Mouse (Mus musculus) embryonic fibroblast, embryonic 13.5 days (primary cell): ENCODE results near the gene Ank3. TPM values are rescaled to one million over a fixed set of nuclear protein-coding genes. Genes with fewer than 3 reads are reported as not detected.

Experiments used
- H3K27ac ChIP-seq: 2 replicates; pipeline ENCODE4 v1.5.1; 2012; ENCODE audit warnings: low read length, control low read depth, inconsistent platforms; ENCODE audit not compliant: insufficient read depth
- H3K4me1 ChIP-seq: 2 replicates; pipeline ENCODE4 v1.6.1; 2011; ENCODE audit warnings: low read length; ENCODE audit not compliant: control insufficient read depth, insufficient read depth
- H3K4me3 ChIP-seq: 2 replicates; pipeline ENCODE4 v1.5.1; 2011; ENCODE audit warnings: mild to moderate bottlenecking, control low read depth, low read length; ENCODE audit not compliant: insufficient read depth
- CTCF ChIP-seq: IDR thresholded peaks from 2 replicates; pipeline ENCODE4 v1.5.1; 2011; ENCODE audit warnings: mild to moderate bottlenecking, control low read depth, low read length, moderate library complexity, borderline replicate concordance; ENCODE audit not compliant: insufficient read depth
- POLR2A ChIP-seq: IDR thresholded peaks from 2 replicates; pipeline ENCODE4 v1.6.1; 2011; ENCODE audit warnings: low read depth, mild to moderate bottlenecking, control low read depth, low read length, moderate library complexity
- polyA plus RNA-seq: library from polyadenylated mRNA; stranded (reverse); fragments of >200 nt; gene quantifications from 2 replicates; pipeline ENCODE4 v1.2.4, GENCODE M21; 2011; ENCODE audit warnings: low read depth; ENCODE audit not compliant: missing spikeins, insufficient read length

The Ank3 gene
- polyA plus RNA-seq, 1 experiment = 21.6 TPM

GRCm38 (mm10) chr10:69888399-69888798 is 489.8 kb downstream of the Ank3 start:
- H3K27ac ChIP-seq = no peak overlapping the region
- H3K4me1 ChIP-seq = no peaks in the 10 kb centered on the region
- TF ChIP-seq CTCF (no peak), POLR2A (no peak; the same call in 1 of the 2 replicates)
- H3K4me3 ChIP-seq = no peak overlapping the region

DNA sequence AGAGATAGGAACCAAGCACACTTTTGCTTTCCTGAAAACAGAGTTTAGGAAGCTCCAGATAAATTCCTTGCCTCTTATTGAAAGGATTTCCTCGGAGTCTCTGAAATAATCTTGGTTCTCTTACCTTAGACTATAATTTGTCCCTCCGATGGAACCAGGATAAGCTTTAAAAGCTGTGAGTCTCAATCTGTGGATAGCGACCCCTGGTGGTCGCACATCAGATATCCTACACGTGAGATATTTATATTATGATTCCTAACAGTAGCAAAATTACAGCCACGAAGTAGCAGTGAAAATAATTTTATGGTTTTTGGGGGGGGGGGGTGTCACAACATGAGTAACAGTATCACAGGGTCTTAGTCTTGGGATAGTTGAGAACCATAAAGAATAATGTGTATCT is 491.2 kb downstream of the Ank3 start:
- Histone ChIP-seq H3K4me1 (no peaks in the 10 kb centered on the region), H3K27ac (no peak overlapping the region), H3K4me3 (no peak overlapping the region)
- TF ChIP-seq CTCF = no peak
- TF ChIP-seq POLR2A = no peak

- Histone ChIP-seq H3K4me1 (no peaks in the 10 kb centered on the region), H3K4me3 (no peak overlapping the region), H3K27ac (no peak overlapping the region)
- no peak for TF ChIP-seq POLR2A
- no peak for TF ChIP-seq CTCF
Measured at GRCm38 (mm10) chr10:69890389-69890985, 491.9 kb downstream of the Ank3 start.

- no peaks in the 10 kb centered on the region for H3K4me1 ChIP-seq
- H3K27ac ChIP-seq = no peak overlapping the region
- no peak overlapping the region for H3K4me3 ChIP-seq
- TF ChIP-seq POLR2A = no peak
Measured at GRCm38 (mm10) chr10:69892162-69892561, 493.6 kb downstream of the Ank3 start.

DNA sequence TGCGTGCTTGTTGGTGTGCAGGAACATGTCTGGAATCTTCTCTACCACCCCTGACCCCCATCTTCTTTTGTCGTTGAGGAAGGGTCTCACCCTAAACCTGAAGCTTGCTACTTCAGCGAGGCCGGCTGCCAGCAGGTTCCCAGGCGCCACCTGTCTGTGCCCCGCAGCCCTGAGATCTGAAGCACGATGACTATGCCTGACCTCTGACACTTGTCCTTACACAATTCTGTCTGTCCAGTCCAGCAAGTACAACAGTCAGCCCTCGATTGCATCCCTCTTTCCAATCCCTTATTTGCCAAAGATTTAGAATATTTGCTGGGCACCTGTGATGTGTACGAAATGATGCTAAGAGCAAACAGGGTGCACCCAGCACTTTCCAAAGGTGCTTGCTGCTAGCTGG is 497.0 kb downstream of the Ank3 start:
- TF ChIP-seq CTCF (no peak), POLR2A (no peak)
- Histone ChIP-seq H3K4me1 (no peaks in the 10 kb centered on the region), H3K27ac (no peak overlapping the region), H3K4me3 (no peak overlapping the region)

DNA sequence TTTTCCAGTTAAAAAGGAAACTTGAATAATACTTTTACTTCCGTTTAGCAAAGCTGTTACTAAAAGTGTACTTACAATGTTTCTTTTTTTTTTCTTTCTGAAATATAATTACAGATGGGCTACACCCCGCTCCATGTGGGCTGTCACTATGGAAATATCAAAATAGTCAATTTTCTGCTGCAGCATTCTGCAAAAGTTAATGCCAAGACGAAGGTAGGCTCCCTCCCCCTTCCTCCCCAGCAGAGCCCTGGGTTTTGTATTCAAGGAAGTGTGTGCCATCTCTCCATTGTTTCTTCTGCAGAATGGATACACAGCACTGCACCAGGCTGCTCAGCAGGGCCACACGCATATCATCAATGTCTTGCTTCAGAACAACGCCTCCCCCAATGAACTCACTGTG is 499.4 kb downstream of the Ank3 start:
- Histone ChIP-seq H3K4me1 (no peaks in the 10 kb centered on the region), H3K27ac (no peak overlapping the region), H3K4me3 (no peak overlapping the region)
- no peak for TF ChIP-seq CTCF
- TF ChIP-seq POLR2A = no peak

DNA sequence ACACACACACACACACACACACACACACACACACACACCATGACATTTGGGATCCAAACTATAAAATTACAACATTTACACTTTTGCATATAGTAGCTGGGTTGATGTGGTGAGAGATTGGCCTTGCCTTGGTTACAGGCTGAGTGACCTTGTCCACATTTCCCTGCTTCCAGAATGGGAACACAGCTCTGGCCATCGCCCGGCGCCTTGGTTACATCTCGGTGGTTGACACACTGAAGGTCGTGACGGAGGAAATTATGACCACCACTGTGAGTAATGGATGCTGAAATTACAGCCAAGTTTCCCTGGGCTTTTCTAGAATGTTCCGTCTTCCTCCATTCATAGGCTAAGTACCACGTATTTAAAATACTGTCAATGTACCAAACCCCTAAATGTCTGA is 500.2 kb downstream of the Ank3 start:
- no peaks in the 10 kb centered on the region for H3K4me1 ChIP-seq

GRCm38 (mm10) chr10:69899788-69900187 is 501.2 kb downstream of the Ank3 start:
- Histone ChIP-seq H3K4me3 (no peak overlapping the region), H3K4me1 (no peaks in the 10 kb centered on the region), H3K27ac (no peak overlapping the region)
- TF ChIP-seq POLR2A (no peak), CTCF (no peak)

More for the DNA sequence above, 500.2 kb downstream of the Ank3 start:
- Histone ChIP-seq H3K4me3 (no peak overlapping the region), H3K27ac (no peak overlapping the region)
- TF ChIP-seq POLR2A = no peak

DNA sequence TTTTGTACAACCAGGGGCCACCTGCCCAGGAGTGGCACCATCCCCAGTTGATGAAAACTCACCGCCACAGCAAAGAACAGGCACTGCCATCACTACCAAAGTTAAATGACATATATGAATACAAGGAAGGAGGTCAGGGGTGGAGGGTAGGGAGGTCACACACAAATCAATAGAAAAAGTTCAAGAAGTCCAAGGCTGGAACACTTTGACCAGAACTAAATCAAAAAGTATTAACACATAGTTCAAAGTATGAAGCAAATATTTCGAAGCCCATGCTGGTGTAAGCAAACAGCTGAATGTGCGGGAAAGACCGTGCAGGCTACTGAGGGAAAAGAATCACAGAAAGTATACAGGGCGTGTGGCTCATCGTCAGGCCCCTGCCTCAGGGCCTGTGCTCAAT is 503.5 kb downstream of the Ank3 start:
- Histone ChIP-seq H3K4me3 (no peak overlapping the region), H3K4me1 (no peaks in the 10 kb centered on the region), H3K27ac (no peak overlapping the region)
- no peak for TF ChIP-seq POLR2A
- TF ChIP-seq CTCF = no peak

DNA sequence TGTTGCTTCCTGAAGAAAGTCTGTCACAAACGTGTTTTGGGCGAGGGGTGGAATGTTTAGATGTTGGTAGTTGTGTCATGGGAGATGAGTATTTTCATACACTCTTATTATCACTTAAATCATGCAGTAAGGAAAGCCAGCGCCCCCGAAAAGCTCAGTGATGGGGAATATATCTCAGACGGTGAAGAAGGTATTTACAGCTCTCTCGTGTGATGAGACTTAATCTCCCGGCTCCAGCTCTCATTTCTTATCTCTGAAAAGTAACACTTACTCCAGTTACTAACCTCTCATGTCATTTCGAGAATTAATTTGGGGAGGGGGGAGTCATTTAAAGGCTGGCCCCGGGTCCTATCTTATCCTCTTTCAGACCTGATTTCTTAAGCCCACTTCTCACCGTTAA is 505.7 kb downstream of the Ank3 start:
- Histone ChIP-seq H3K4me3 (no peak overlapping the region), H3K4me1 (no peaks in the 10 kb centered on the region), H3K27ac (no peak overlapping the region)
- TF ChIP-seq POLR2A = no peak
- TF ChIP-seq CTCF = no peak
